Mouse (Mus musculus) MN1 (cell line): Measurements from ENCODE around the gene Gm26602.

Experiments used
- DNase-seq: peaks from one replicate; pipeline ENCODE4 v3.0.0-alpha.2; 2016; ENCODE audit warnings: low spot score

Gm26602 gene

DNA sequence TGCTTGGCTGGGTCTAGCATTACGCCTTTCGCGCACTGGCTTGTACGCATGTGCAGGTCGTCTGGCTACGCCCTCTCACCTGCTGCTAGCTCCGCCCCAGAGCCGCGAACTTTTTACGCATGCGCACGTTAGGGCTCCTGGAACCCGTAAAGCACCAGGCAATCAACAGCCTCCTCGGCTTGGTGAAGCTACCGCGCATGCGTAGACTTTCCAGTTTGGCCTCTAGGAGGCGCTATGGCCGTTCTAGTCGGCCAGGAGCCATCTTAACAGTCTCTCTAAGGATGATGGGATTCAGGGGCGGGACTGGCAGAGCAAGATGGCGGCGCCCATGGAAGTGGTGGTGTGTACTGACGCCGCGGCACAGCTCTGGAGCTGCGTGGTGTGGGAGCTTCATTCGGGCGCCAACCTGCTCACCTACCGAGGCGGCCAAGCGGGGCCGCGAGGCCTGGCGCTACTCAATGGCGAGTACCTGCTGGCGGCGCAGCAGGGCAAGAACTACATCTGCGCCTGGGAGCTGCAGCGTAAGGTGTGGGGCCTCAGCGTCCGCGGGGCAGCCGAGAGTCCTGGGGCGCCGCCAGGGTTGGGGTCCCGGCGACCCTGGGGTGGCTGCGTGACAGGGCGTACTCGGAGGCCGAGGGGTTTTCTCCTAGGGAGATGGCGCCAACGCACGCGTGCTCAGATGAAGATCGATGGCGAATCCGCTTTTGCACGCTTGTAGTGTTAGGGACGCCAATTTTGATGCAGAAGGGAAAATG lies 49.4 kb downstream of the Gm26602 start, which contains the start of gene Wdr18:
TSS of gene Wdr18 (plus strand) at position 306 of the 755 bp plus-strand sequence.
- peak; percentile 100 for DNase-seq
